Mouse (Mus musculus) left cerebral cortex, postnatal 36 days (tissue): ENCODE data around the gene Odf4. TPM values are rescaled to one million over a fixed set of nuclear protein-coding genes. Genes with fewer than 3 reads are reported as not detected.

Experiments
- DNase-seq, 2 experiments: peaks; one replicate each; pipeline ENCODE4 v3.0.0; 2021 to 2022; ENCODE audit warnings: low spot score in 2 of 2, mixed read lengths in 1 of 2
- intact Hi-C: fragments of 180-260 bp; cut with DNase I; formaldehyde crosslinking; loops from one replicate; pipeline ENCODE4 v1.15.1; 2025
- total RNA-seq, 2 experiments: library from RNA; stranded (reverse); gene quantifications; 2 replicates each; pipeline ENCODE4 v1.2.3; 2021

Odf4 gene
- total RNA-seq, 2 experiments from 2014 or later, result 0.47 to 0.70 TPM

- intact Hi-C loops, result no loop called here
- DNase-seq, result no peak
Measured at GRCm38 (mm10) chr11:68886091-68886490, 40.8 kb downstream of the Odf4 start.

DNA sequence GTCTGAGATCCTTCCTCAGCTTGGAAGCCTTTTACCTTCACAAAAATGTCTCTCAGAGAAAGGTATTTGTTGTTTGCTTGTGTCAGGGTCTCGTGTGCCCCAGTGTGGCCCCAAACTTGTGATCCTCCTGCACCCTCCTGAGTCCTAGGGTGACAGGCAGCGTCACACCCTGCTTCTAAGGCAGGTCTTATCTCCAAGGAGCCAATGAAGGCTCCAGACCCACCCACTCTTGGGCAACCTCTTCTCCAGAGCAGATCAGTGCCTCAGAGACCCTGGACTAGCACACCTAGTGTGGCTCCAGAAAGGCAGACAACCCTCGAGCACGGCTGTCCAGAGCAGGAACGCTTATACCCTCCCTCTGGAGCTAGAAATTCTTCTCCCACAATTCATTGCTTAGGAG lies 42.5 kb downstream of the Odf4 start:
- intact Hi-C loops, result no loop called here
- no peak for DNase-seq

DNA sequence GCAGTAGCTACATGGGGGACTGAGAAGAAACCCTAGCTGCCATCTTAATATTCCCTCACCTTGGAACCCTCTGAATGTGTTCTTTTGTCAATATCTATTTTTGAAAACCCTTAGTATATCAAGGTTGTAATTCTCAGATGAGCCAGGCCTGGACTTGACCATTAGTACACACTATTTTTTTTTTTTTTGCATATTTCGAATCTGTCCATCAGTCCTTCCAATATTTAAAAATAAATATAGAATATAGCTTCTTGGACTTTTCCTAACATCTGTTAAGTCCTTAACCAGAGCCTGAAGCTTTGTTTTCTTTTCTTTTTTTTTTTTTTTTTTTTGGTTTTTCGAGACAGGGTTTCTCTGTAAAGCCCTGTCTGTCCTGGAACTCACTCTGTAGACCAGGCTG lies 43.0 kb downstream of the Odf4 start:
- no peak for DNase-seq
- intact Hi-C loops, result no loop called here

GRCm38 (mm10) chr11:68882107-68882506 lies 44.8 kb downstream of the Odf4 start:
- DNase-seq, result no peak
- intact Hi-C loops, result no loop called here

DNA sequence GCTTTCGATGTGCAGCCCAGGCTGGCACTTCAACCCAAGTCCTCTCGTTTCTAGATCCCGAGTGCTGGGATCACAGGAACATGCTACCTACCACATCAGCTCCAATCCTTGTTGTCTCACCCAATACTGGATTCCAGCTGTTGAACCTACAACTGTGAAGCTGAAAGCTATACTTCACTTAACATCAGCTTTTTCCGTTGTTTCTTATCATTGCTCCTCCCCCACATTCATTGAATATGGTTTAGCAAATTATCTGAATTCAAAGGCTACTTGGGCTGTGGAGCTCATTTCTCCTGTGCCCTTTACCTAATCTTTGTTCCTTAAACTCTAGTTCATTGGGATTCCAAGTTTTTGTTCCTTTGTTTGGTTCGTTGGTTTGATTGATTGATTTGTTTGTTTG lies 48.1 kb downstream of the Odf4 start:
- intact Hi-C loops, result no loop called here

GRCm38 (mm10) chr11:68874841-68875240 lies 52.0 kb downstream of the Odf4 start:
- intact Hi-C loops, result no loop called here
- peak in 1 of 2 experiments; percentile 30 for DNase-seq

More for the DNA sequence above, 48.1 kb downstream of the Odf4 start:
- DNase-seq, result no peak

Other genes with a start within 250 kb of the Odf4 start
- 100 to 1,000 TPM; 198 to 218 TPM for gene Myh10, start 235.5 kb downstream of the Odf4 start, total RNA-seq
- 100 to 1,000 TPM; 104 to 106 TPM for gene Ndel1, start 55.2 kb downstream of the Odf4 start, total RNA-seq
- gene Rnf222, start 38.5 kb downstream of the Odf4 start, total RNA-seq, result not detected
- gene Rpl26, start 25.5 kb downstream of the Odf4 start, total RNA-seq, result 100 to 1,000 TPM; 695 to 749 TPM
- 10 to 100 TPM; 16.5 to 26.9 TPM for gene Arhgef15, start 30.4 kb upstream of the Odf4 start, total RNA-seq
- gene Slc25a35, start 41.0 kb upstream of the Odf4 start, total RNA-seq, result 1 to 10 TPM; 5.7 to 6.1 TPM
- gene Rangrf, start 48.1 kb upstream of the Odf4 start, total RNA-seq, result 10 to 100 TPM; 13.7 to 18.6 TPM
- gene Pfas, start 81.4 kb upstream of the Odf4 start, total RNA-seq, result 10 to 100 TPM; 16.1 to 24.2 TPM
- gene Ctc1, start 88.8 kb upstream of the Odf4 start, total RNA-seq, result 10 to 100 TPM; 38.1 to 40.5 TPM
- gene Aurkb, start 118.6 kb upstream of the Odf4 start, total RNA-seq, result 1 to 10 TPM in 1 of 2 experiments, under 1 TPM in 1; 0.43 to 1.1 TPM
- 10 to 100 TPM; 30.7 to 38.4 TPM for gene Borcs6, start 132.6 kb upstream of the Odf4 start, total RNA-seq
- 10 to 100 TPM; 19.5 to 20.5 TPM for gene Tmem107, start 143.7 kb upstream of the Odf4 start, total RNA-seq
- 1,000 to 10,000 TPM; 1,090 to 1,186 TPM for gene Vamp2, start 161.4 kb upstream of the Odf4 start, total RNA-seq
- 100 to 1,000 TPM; 106 to 122 TPM for gene Per1, start 168.1 kb upstream of the Odf4 start, total RNA-seq
- gene Hes7, start 193.3 kb upstream of the Odf4 start, total RNA-seq, result 1 to 10 TPM in 1 of 2 experiments, under 1 TPM in 1; 0.79 to 1.3 TPM
- gene 9130213A22Rik, start 195.5 kb upstream of the Odf4 start, total RNA-seq, result under 1 TPM; 0.52 to 0.75 TPM
- gene Aloxe3, start 198.8 kb upstream of the Odf4 start, total RNA-seq, result 1 to 10 TPM; 4.3 to 6.8 TPM
- gene Alox12b, start 229.9 kb upstream of the Odf4 start, total RNA-seq, result 1 to 10 TPM; 6.0 to 6.1 TPM